Mouse (Mus musculus) kidney, adult 18-20 months (tissue): Measurements from ENCODE around the gene Canx.
"Not testable (repeated sequence)": the region's sequence is repeated elsewhere in the genome, so short reads cannot be mapped to it uniquely, and the experiment has no call there.

ENCODE experiments used
- DNase-seq: peaks from one replicate; pipeline ENCODE4 v3.0.0; 2021

Gene Canx

DNA sequence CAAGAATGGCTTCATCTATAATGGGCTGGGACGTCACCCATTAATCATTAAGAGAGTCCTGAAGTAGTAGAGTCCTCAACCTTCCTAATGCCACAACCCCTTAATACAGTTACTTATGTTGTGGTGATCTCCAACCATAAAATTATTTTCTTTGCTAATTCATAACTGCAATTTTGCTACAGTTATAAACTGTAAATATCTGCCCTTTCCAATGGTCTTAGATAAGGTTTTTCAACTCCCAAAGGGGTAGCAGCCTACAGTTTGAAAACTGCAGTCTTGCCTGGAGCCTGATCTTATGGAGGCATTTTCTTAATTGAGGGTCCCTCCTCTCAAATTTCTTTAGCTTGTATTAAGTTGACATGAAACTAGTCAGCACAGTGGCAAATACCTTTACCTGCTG is 3.9 kb upstream of the Canx start:
- DNase-seq = no peak

DNA sequence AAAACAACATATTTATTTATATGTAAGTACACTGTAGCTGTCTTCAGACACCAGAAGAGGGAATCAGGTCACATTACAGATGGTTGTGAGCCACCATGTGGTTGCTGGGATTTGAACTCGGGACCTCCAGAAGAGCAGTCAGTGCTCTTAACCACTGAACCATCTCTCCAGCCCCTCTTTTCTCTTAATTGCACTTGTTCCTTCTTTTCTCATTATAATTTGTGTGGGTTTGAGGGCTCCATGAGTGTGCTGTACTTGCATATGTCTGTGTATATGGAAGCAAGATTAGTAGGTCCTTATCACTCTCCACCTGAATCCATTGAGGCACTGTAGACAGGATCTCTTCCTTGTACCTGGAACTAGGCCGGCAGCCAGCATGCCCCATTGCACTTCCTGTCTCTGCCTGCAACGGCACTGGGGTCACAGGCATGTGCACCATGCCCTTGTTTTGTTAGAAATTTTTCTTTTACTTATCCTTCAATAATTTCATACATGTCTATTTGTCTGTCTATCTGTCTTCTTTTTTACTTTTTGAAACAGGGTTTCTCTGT is 2.7 kb upstream of the Canx start:
- DNase-seq = no peak

- no peak for DNase-seq
Measured at GRCm38 (mm10) chr11:50326302-50326966, 961 bp upstream of the Canx start.

DNA sequence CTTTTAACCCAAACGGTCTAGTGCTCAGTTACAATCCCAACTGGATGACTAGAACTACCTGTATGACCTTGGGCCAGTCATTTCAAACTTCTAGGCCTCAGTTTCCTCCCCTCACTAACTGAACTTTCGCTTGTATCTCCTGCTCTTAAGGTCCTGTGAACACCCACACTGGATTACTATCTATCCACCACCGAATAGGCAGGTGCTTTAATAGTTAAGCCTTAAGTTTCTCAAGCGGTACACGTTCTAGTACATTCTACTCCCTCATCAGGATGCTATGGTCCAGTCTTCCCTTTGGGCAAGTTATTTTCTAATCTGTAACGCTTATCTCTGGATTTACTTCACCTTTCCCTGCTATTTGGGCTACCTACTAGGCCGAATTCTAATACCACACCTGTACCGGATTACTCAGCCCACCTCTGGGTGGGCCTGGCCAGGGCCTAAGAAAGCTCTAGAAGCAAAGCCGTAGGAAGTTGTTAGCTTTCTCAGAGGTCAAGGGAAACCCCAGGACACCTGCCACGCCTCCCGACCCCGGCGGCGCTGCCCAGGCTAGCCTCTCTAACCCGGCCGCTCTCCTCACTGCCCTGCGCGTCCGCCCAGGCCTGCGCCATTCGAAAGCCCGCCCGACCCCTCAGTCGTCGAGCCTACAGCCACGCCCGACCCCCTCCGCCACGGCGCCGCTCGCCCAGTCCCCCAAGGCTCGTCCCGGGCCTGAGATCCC is 562 bp downstream of the Canx start:
- peak; percentile 9 for DNase-seq

DNA sequence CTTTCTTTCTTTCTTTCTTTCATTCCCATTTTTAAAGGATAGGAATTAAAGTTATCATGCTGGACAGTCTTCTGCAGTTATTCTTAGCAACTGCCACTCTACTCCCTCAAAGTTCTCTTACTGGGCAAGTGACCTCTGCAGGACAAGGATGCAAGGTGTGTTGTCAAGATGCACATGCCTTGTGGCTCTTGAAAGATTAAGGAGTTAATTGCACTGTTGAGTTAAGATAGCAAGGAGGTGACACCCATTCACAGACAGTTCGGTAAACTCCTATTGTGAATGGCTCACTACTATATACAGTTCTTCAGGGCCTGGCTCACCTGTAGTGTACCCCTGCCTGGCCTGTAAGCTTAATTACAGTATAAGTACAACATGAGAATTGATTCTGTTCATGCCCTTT is 1.6 kb downstream of the Canx start:
- no peak for DNase-seq

GRCm38 (mm10) chr11:50322345-50322744 is 3.1 kb downstream of the Canx start:
- no peak for DNase-seq

- no peak for DNase-seq
Measured at GRCm38 (mm10) chr11:50321239-50321638, 4.2 kb downstream of the Canx start.

- not testable (repeated sequence) for DNase-seq
Measured at GRCm38 (mm10) chr11:50319343-50319742, 6.1 kb downstream of the Canx start.

- DNase-seq = no peak
Measured at GRCm38 (mm10) chr11:50312803-50313202, 12.7 kb downstream of the Canx start.

GRCm38 (mm10) chr11:50303406-50303805 is 22.1 kb downstream of the Canx start:
- DNase-seq = no peak

DNA sequence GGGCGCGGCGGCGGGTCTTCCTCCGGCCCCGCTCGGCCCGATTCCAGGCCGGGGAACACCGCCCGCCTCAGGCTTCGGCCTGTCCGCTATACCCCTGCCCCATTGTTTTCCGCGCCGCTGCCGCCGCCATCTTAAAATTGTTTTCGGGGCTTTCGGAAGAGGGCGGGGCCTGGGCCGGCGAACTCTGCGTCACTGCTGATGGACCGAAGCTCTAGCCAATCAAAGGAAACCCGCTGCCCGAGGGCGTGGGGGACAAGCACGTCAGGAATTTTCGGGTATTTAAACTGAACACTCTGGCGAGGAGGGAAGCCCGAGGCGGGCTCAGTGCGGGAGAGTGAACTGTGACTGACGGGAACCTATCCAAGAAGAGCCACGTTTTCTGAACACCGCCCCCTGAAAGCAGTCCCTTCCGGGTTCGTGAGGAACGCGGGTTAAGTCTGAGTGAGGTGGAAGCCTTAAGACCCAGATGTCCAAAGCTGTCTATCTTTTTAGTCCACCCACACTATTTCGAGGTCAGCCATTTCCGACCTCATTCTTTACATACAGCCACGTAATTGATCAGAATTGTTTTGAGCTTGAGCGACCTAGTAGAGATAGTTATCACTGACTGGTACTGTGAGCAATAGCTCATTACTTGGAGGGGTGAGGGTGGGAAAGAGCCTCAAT is 33.1 kb downstream of the Canx start, which contains the start of gene Maml1:
Maml1 (minus strand) TSS at position 122 of the 666 bp plus-strand sequence.
- peak; percentile 98 for DNase-seq

DNA sequence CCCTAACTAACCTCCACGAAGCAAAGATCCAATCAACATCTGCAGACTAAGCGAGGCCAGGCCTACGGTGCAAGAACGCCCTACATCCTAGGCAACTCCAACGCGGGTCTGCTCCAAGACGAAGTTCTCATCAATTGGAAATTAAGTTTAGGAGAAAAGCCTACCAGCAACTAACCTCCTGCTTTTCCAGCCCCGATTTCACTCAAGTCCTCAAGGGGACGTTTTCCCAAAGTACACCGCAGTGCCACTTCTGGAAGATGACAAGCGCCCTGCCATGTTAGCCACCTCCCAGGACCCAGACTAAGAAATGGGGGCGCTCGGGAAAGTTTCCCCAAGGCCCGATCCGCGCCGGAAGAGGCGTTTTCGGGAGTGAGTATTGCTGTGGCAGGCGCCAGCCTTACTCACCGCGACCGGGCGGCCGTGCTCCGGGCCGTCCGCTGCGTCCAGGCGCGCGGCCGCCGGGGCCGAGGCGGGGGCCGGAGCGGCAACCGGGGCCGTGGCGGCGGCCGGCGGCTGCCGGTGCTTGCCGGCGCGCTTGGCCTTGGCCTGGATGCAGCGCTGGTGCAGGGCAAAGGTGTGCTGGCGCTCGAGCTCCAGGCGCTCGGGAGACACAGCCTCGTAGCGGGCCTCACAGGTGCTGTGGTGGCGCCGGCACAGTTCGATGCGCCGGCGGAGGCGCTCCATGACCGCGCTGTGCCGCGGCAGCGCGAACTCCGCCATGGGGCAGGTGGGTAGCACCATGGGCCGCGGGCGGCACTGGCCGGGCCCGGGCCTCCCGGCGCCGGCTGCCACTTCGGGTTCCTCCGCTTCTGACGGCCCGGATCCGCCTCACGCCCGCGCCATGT is 33.9 kb downstream of the Canx start:
- peak; percentile 73 for DNase-seq

DNA sequence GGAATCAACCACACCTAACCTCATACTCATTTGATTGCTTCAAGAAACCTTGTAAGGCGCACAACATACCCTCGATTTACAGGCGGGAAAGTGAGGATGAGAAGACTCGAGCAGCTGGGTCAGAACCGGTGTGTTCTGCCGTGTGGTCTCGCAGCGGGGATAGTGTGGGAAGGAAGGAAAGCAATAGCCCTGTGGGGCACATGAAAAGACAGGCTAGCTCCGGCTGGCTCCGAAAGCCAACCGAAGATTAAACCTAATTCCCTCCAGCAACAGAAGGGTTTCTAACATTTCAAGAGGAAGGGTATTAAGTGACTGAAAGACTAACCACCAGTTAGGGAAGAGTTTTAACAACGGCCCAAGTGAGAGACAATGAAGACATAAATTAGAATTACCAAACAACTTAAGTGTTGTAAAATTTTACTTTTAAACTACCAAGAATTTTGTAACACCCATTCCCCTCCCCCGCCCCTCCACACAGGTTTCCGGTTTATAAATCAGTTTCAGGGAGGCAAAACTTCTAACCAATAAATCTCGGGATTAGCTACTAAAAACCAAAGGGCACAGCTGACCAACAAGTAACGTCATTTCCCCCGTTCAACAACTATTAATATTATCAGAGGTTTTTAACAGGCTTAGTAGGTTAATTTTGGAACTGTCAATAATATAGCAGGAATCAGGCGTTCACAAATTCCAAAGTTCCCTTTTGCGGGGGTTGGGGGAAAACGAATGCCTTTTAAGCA is 34.8 kb downstream of the Canx start:
- no peak for DNase-seq

DNA sequence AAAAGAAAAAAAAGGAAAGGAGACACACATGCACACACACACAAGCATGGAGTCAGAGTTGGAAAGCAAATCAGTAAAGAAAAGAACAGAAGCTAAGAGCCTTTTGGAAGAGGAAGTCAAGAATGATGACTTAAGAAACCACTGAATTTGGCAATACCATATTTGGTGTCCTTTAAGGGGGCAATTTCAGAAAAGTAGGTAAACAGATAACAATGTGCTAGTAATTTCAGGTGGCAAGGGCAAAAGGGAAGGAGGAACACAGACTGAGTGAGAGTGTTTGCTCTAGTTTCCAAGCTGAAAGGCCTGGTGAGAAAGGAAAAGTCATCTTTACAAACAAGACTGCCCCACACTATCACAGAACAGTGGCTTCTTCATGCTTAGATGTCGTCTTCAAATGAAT is 39.0 kb downstream of the Canx start:
- no peak for DNase-seq

DNA sequence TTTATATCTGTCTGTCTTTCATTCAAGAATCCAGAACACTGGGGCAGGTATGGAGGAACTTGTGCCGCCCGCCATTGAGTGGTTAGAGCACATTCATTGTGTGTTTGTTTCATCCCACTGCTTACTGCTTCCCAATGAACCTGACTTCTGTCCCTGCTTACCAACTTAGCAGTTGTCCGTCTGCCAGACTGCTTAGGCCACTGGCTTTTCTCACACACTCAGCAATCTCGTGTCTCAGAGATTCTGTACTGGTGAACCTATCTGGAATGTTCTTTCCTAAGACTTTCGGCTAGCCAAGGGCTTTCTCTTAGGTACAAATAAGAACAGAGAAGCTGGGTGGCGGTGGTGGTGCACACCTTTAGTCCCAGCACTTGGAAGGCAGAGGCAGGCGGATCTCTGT is 39.8 kb downstream of the Canx start:
- no peak for DNase-seq

- DNase-seq = no peak
Measured at GRCm38 (mm10) chr11:50285263-50285662, 40.2 kb downstream of the Canx start.

DNA sequence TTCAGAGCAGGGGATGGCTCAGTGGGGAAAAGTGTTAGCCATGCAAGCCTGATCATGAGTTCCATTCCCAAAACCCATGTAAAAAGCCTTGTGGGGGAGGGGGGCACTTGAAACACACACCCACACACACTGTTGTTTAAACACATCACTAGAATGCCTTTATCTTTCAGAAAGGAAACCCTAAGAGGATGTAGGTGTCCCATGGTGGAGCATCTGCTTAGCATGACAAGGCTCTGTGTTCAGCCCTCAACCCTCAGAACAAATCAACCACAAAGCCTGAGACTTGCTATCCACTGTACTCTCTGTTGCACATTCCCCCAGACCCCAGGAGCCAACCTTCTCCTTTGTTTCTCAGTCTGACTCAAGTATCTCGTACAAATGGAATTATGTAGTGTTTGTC is 45.4 kb downstream of the Canx start:
- DNase-seq = no peak

DNA sequence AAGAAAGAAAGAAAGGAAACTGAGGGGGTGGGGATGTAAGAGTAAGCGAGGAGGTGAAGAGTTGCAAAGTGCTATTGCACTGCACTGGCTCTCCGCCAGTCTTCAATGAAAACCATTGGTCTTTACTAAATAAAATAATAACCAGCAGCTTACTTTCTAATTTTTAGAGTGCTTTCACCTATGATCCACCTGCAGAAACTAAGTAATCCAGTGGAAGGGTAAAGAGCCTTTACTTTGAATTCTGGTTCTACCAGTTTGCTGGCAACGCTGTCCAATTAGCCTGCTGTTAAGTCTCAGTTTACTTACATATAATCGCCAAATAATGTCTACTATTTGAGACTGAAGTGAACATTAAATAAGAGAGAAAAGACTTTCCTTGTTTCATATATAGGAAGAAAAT is 46.5 kb downstream of the Canx start:
- DNase-seq = no peak

DNA sequence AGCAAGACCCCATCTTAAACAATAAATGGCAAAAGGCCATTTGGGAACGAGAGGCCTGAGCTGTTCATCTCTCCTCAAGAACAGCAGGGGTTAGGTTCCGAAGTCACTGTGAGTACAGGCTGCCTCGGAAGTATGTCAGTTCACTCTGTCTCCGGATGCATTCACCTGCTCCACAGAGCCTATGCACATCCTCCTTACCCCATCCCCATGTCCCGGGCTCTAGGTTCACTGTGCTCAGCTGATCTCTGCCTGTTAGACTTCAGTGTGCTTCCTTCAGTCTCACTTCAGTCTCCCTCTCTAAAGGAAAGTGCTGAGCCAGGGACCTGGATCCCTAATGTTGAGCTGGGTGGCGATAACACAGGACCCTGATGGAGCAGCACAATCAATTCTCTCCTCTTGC is 47.8 kb downstream of the Canx start:
- DNase-seq = no peak

- DNase-seq = no peak
Measured at GRCm38 (mm10) chr11:50277025-50277424, 48.4 kb downstream of the Canx start.

GRCm38 (mm10) chr11:50275568-50276151 is 49.8 kb downstream of the Canx start:
- no peak for DNase-seq

GRCm38 (mm10) chr11:50275077-50275476 is 50.4 kb downstream of the Canx start:
- no peak for DNase-seq
